Mouse (Mus musculus) heart, adult 18-20 months (tissue): ENCODE data around the gene Ephb2. TPM values are rescaled to one million over a fixed set of nuclear protein-coding genes. Genes with fewer than 3 reads are reported as not detected.

Experiments
- DNase-seq, 2 experiments: peaks; one replicate each; pipeline ENCODE4 v3.0.0; 2021 to 2022; ENCODE audit warnings: mixed read lengths in 1 of 2
- long read RNA-seq, 2 experiments: library from polyadenylated mRNA; stranded (forward); transcript quantifications; one replicate each; pipeline ENCODE4 v2.0.0; 2021
- total RNA-seq, 2 experiments: library from RNA; stranded (reverse); gene quantifications; 2 replicates each; pipeline ENCODE4 v1.2.3; 2021

Ephb2 gene
- total RNA-seq: under 1 TPM; 0.89 to 0.90 TPM
- long read RNA-seq, experiment 1: 0 reads
- long read RNA-seq, experiment 2: 0 reads

DNA sequence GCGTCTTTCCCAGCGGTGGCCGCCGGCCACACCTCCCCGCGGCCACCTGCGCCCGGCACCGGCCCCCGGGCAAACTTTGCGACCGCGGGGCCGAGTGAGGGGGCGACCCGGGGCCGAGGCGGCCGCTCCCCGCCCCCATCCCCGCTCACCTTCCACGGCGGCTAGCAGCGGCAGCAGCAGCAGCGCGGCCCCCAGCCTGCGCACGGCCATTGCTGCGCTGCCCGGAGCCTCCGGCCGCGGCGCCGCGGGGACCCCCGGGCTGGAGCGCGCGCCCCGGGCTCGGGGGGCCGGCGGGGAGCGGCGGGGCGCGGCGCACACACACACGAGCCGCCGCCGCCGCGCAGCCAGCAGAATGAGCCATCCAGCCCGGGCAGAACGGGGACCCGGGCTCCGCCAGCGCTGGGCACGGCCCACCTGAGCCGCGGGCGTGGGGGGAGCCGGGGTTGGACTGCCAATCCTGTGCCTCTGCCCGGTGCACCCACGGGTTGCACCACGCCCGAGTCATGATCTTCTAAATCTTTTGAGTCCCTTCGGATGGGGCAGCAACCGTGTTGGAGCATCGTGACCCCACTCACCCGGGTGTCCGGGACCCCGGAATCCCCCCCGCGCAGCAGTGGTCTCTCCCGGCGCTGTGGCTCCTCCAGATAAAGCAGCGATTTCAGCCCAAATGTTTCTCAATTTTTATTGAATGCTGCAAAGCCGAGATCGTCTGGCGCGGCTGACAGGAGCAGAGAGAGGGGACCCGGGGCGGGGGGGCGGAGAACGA lies at the start of gene Ephb2:
Ephb2 (minus strand) TSS at position 368 of the 766 bp plus-strand sequence.
- DNase-seq: peak; percentile 46 to 78

DNA sequence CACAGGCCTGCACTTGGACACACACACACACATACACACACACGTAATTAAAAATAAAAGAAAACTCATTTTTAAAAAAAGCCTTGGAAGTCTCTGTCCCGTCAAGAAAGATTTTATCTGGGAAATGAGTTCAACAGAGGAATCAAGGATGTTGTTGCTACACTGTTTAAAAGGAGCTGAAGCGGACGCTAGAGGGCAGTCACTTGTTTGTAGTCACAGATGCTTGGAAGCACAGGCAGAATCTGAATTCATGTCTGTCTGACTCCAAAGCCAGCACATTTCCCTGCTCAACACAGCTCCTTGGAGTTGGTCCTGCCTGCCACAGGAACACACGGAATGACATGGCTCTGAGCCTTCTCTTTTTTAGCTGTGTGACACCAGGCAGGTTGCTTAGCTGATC lies 42.8 kb upstream of the Ephb2 start:
- DNase-seq: peak in 1 of 2 experiments; percentile 35

GRCm38 (mm10) chr4:136878171-136878570 lies 42.4 kb upstream of the Ephb2 start:
- DNase-seq: no peak

- DNase-seq: peak in 1 of 2 experiments; percentile 30
These were observed 41.2 kb upstream of the Ephb2 start for GRCm38 (mm10) chr4:136876971-136877370.

DNA sequence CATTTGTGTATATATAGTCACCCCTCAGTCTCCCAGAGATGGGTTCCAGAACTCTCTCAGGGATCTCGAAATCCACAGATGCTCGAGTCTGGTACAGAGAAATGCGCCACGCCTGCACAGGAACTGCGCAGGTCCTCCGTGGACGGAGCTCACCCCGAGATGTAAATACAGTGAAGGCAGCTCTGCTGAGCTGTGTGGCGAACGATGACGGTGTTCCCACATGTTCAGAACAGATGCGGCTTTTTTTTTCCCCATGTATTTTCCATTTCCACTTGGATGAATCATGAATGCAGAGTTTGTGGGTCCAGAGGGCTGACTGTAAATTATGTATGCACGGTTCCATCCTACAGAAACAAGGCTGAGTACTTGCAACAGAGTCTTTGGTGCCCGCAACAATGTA lies 39.2 kb upstream of the Ephb2 start:
- DNase-seq: no peak

DNA sequence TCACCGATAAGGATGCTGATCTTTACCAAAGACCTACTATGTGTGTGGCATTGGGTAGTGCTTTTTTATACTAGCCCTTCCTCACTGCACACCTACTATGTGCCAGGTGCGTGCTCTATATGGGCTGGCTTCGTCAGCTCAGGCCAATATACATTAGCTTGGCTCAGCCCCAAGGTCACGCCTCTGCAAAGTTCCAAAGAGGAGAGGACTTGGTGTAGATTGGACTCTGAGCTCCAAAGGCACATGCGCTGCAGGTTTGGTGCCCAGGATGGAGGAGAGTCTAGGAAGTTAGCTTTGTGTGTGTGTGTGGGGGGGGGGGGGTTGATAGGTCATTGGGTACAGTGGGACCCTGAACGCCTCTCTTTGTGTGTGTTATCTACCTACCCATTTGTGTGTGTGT lies 32.6 kb upstream of the Ephb2 start:
- DNase-seq: no peak

DNA sequence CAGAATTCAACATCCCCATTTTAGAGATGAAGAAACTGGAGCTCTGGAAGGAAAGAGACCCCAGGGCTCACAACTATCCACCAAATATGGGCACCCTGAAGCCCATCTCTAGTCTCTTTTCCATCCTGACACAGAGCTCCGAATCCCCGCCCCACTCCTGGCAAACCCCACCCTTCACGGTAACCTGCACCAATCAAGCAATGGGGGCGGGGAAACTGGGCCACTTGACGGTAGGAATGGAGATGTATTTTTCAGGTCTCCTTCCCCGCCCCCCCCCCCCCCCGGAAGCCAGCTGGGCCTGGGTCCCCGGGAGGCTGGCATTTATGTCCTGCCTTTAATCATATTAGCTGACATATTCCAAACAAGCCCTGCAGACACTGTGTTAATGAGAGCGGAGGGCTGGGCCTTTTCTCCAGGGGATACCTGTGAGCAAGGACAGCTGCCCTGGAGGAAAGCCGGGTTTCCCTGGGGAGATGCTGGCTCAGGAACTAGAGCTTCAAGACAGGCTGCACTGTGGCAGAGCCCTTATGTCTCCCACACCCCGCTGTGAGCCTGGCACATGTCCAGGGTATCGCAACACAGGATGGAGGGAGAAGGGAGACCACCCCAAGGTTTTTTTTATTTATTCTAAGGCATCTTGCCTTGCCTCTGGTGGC lies 32.0 kb upstream of the Ephb2 start:
- no peak for DNase-seq

- DNase-seq: no peak
These were observed 29.7 kb upstream of the Ephb2 start for GRCm38 (mm10) chr4:136865531-136865930.

DNA sequence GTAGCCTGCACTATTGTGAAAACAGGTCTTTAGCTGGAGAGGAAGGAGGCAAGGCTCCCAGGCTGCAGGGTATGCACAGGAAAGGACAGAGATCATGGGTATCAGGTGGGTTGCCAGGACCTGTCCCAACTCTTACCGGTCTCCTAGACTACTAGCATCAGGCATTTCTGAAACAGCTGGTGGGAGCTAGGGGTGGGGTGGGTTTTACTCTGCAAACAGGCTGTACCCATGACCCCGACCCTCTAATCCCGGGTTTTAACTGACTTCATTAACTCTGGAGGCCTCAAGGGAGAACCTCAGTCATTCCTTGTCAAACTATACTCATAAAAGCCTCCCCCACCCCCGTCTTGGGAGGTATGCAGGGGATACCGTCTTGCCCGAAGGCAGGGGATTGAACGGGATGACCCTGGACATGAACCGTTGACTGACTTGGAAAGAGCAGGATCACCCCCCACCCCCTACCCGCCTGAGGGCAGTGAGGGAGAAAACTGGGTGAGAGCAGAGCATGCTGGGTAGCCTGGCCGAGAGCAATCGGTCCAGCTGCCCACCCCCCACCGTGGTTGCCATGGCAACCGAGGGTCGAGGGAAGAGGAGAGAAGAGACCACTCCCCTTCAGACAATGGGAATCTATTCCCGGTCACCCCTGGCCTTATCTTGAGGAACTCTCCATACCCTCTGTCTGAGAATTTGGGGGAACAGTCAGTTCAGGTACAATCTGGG lies 29.1 kb upstream of the Ephb2 start:
- no peak for DNase-seq

DNA sequence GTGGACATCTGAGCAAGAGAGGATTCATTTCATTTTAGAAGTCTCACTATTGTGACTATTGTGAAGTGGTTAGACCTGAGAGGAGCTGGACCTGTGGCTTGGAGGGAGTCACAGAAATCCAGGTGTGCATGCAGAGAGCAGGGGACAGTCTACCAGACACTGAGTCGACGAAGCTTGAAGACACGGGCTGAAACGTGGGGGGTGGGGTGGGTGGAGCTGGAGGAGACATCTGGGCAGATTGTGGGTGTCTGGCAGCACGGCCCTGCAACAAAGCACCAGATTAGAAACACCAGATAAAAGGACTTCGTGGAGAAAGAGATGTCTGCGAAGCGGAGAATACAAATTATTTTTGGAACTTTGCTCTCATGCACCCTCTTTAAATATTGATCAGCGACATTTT lies 27.7 kb upstream of the Ephb2 start:
- DNase-seq: no peak

DNA sequence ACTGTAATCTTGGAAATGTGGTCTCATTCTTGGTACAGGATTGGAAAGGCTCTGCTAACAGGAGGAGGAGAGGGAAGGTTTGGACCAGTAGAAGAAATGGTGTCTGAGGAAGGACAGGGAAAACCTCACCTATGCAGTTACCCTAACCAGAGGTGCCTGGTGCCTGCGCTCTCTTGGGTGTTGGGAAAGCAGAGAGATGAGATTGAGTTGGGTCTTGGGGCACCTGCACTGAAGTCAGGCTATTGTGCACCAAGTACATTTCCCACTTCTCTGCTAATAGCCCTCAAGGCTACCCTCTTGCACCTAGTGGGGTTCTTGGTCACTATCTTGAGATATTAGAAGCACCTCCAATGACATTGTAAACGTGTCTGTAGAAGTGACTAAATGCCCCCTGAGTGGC lies 26.6 kb upstream of the Ephb2 start:
- no peak for DNase-seq

DNA sequence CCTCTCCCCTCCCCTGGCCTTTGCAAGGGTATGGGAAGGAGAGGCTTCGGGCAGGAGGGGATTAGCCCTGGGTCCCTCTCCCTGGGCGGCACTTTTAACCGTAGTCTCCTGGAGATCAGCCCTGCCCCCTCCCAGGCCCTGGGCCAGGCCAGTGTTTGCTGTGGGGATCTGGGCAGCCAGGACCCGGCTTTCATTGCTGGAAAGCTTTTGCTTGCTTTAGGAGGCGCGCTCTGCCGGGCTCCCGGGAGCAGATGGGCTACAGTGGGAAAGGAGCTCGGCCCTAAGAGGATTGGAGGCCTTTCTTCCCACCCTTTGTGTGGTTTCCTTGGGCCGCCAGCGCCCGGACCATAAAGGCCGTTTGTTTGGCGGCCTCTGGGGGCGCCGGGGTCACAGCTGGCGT lies 26.0 kb upstream of the Ephb2 start:
- DNase-seq: no peak

DNA sequence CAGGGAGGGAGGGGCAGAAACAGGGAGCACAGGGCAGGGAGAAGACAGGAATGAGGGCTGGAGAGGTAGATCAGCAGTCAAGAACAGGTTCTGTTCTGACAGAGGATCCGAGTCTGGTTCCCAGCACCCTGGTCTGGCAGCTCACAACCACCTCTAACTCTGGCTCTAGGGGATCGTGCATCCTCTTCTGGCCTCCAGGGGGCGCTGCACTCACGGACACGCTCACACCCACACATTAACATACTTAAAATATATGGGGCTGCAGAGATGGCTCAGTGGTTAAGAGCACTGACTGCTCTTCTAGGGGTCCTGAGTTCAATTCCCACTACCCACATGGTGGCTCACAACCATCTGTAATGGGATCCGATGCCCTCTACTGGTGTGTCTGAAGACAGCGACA lies 24.2 kb upstream of the Ephb2 start:
- no peak for DNase-seq

- DNase-seq: no peak
These were observed 19.3 kb upstream of the Ephb2 start for GRCm38 (mm10) chr4:136855081-136855480.

DNA sequence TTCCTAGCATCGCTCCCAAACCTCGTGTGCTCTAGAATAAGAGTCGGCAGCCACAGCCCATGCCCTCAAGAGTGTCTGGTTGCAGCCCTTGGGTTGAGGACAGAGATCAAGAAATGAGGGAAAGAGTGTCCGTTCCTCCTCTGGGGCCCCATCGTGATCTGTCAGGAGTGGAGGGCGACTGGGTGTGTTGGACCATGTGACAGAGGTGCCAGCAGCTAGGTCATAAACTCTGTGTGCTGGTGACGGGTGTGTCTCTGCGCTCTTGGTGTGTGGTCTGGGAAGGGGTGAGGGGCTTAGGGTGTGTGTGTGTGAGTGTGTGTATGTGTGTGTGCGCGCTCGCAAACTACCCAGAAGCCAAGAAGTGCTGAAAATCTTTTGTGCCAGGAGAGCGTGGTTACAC lies 17.2 kb upstream of the Ephb2 start:
- no peak for DNase-seq

DNA sequence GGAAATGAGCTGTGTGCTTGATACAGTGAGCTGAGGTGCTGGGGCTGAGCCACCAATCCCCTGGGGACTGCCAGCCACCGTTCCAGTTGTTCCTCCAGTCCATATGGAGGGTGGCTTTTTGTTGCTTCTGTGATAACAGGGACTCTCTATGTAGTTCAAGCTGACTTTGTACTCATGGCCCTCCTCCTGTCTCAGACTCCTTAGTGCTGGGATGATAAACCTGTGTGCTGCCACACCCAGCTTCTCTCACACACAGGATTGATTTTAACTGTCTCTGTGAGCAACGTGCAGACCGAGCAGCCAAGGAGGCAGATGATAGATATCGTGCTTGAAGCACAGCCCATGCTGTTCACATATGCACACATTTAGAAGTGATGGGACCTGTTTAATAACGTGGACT lies 16.3 kb upstream of the Ephb2 start:
- no peak for DNase-seq

- no peak for DNase-seq
These were observed 12.8 kb upstream of the Ephb2 start for GRCm38 (mm10) chr4:136848565-136848964.

- no peak for DNase-seq
These were observed 11.4 kb upstream of the Ephb2 start for GRCm38 (mm10) chr4:136847166-136847565.

- no peak for DNase-seq
These were observed 7.0 kb upstream of the Ephb2 start for GRCm38 (mm10) chr4:136842802-136843201.

DNA sequence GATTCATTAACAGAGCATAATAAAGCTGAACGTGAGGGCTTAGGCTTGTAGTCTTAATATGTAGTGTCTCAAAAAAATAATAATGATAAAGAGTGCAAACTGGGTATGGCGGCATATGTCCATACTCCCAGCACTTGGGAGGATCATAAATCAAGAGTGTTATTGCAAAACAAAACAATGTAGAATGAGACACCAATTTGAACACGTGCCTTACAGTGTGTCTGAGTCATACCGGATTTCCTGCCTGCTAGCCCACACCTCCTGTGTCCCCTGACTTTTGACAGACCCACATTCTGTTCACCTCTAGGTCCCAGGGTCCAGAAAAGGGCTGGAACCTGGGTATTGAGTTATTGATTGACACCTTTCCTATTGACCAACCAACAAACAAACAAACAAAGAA lies 6.2 kb upstream of the Ephb2 start:
- DNase-seq: no peak

GRCm38 (mm10) chr4:136841056-136841455 lies 5.3 kb upstream of the Ephb2 start:
- DNase-seq: peak; percentile 68 to 87

- DNase-seq: no peak
These were observed 2.7 kb upstream of the Ephb2 start for GRCm38 (mm10) chr4:136838462-136838861.

DNA sequence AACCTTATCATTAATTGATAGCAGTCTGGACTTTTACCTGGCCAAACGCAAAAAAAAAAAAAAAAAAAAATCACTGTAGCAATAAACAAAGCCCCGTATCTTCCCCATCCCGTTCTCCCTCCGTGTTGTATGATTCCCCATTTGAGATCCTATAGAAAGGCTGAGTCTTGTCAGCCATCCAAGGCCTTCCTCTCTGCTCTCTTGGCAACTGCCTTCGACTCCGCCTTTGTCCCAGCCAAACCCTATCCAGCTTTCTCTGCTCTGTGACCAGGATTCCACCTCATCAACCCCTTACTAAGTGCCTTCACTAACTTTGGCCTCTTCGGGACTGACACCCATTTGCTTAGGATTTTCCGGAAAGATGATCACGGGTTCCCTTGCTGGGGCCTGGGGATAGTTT lies 2.2 kb upstream of the Ephb2 start:
- no peak for DNase-seq
